Mouse (Mus musculus) lung, postnatal 36 days (tissue): ENCODE measurements around the gene Psma1.

Experiments
- DNase-seq: peaks from one replicate; pipeline ENCODE4 v3.0.0; 2022; ENCODE audit warnings: mixed read lengths

Psma1 gene

DNA sequence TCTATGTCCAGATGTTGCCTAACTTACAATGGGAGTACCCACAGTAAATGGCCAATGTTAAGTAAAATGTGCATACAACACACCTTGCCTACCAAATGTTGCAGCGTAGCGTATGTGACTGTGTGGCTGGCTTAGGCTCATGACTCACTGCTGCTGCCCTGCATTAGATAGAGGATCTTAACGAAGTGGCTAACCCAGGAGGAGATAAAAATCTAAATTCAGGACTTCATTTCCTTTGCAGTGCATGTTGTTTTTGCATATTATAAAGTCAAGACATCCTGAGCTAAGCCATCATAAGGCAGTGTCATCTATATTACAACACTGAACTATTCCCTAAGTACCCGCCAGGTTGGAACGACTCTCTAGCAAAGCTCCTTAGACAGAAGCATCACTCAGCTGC, 7.5 kb downstream of the Psma1 start:
- no peak for DNase-seq

DNA sequence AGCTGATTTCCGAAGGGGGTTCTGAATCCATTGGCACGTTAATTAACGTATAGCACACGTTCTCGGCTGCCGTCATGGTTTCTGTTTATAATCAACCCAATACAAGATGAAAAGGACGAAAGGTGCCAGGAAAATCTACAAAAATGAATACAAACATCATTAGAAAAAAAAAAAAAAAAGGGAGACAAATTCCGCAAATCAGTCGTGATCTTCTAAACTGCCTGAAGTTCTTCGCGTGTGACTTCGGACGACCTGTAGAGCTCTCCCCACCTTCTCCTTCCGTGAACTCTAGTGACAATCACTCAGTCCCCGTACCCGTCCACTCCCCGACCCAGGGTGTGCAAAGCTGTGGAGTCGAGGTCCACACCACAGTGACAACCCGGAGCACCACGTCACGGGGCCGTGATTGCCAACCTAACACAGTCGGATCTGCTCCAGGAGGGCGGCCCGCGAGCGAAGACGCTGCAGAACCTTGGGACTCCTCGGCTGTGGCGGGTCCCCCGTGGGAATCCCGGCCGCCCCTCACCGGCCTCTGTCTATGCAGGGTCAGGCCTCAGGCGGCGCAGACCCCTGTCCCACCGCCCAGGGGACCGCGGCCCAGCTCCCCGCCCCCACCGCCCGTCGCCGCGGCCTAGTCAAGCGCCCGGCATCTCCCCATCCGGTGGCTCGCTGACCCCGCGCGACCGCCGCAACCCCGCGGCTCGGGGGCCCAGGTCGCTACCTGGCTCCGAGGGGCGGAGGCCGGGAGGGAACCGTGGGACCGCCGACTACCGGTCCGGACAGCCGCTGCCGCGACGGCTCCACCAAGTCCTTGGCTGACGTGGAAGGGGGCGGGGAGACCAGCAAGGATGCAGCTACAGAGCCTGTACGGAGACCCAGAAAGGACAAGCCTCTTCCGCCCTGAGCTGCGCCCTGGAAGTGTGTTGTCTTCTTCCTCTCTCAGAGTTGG, 21.8 kb downstream of the Psma1 start, which contains the start of gene Copb1:
Copb1 (minus strand) TSS at position 827 of the 949 bp plus-strand sequence.
- peak; percentile 98 for DNase-seq

- DNase-seq, result no peak
Measured at GRCm38 (mm10) chr7:114251684-114252083, 24.2 kb downstream of the Psma1 start.

DNA sequence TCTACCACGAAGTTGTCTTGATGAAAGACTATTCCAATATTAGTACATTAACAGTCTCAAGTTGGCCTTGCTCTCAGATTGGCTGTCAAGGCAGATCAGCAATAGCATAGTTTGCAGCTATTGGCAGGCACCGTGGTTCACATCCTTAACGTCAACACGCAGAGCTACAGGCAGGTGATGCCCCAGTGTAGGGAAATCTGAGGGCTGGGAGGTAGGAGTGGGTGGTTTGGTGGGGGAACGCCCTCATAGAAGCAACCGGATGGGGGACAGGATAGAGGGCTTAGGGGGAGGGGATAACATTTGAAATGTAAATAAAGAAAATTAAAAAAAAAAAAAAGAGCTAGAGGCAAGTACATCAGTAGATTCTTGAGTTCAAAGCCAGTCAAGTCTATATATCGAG, 41.9 kb downstream of the Psma1 start:
- DNase-seq, result no peak

DNA sequence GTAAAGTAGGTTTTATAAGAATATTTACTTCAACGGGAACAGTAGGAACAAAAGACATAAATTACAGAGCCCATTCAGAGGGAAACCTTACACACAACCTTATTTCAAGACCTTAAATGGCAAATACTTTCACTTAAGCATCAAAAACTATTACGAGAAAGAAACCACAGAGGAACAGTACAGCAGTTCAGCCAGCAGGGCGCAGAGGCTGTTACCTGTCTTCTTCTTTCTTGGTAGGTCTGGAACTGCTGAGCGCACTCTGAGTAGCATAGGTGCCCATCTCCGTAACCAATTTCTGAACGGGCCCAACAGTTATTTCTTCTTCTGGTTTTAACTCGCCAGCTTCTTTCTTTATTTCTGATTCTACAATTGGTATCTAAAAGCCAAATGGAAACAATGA, 42.9 kb downstream of the Psma1 start:
- DNase-seq, result no peak

- no peak for DNase-seq
Measured at GRCm38 (mm10) chr7:114231857-114232256, 44.1 kb downstream of the Psma1 start.

DNA sequence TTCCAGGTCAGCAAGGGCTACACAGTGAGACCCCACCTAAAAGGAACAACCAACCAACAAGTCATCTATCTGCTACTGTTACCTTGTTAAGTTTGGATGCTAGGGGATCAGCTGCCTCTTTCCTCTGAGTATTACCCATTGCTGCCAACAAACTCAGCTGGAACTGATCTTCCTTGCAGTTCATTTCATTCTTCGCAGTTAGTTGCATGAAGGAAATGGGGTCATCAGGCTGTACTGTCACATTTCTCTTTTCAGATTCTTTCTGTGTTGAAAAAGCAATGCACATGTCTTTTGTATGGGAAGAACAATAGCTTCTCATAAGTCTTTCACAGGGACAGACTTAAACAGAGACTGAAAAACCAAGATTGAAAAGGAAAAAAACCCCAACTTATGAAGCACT, 49.4 kb downstream of the Psma1 start:
- peak; percentile 61 for DNase-seq

DNA sequence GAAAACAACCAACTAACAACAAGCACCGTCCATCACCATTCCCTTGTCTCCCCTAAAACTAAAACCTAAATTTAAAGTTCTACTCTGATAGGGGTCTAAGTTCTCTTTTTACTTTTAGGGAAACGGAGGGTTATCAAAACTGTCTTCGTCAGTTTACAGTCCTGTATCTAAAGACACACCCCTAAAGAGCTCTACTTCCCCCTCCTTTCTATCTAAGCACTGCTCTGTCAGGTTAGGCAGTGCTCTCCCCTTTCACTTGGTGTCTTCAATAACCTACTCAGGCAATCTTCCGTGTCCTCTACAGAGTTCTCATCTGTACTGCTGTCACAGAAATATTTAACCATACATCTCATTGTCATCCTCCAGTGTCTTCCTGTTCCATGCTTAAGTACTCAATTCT, 55.5 kb downstream of the Psma1 start:
- no peak for DNase-seq

GRCm38 (mm10) chr7:114216908-114217307, 59.0 kb downstream of the Psma1 start:
- no peak for DNase-seq
